Mouse (Mus musculus): Measurements from ENCODE around the gene Gm20458. TPM values are rescaled to one million over a fixed set of nuclear protein-coding genes. Genes with fewer than 3 reads are reported as not detected.

Gm20458 gene
- polyA plus RNA-seq, 1 experiment from 2014 or later, result 5.5 TPM

- Histone ChIP-seq H3K36me3 (no peaks in the 10 kb centered on the region), H3K4me2 (replicated peaks) (no peak overlapping the region), H3K27ac (no peak overlapping the region), H3K27me3 (peaks cover 10% of the 10 kb centered on the region; the same call in 1 of the 2 replicates), H3K9ac (no peak overlapping the region), H3K9me3 (no peaks in the 10 kb centered on the region), H3K4me3 (no peak overlapping the region), H3K4me1 (peaks cover 35% of the 10 kb centered on the region)
- WGBS, result 77% methylated on average over 3 of the region's 3 CpGs
- ATAC-seq (ENCODE audit: low FRiP score, low read depth), result no peak
These were observed 15.2 kb upstream of the Gm20458 start for GRCm38 (mm10) chr2:164445399-164446085.

GRCm38 (mm10) chr2:164446086-164446469 is 14.7 kb upstream of the Gm20458 start:
- H3K4me2 ChIP-seq (replicated peaks), result no peak overlapping the region
- H3K4me1 ChIP-seq, result peaks cover 29% of the 10 kb centered on the region
- peaks cover 9% of the 10 kb centered on the region; the same call in 1 of the 2 replicates for H3K27me3 ChIP-seq
- no peaks in the 10 kb centered on the region for H3K36me3 ChIP-seq
- H3K4me3 ChIP-seq, result no peak overlapping the region
- H3K9me3 ChIP-seq, result no peaks in the 10 kb centered on the region
- no peak overlapping the region for H3K9ac ChIP-seq
- no peak overlapping the region for H3K27ac ChIP-seq
- no peak for ATAC-seq (ENCODE audit: low FRiP score, low read depth)
- 76% methylated on average over 3 of the region's 3 CpGs for WGBS

- H3K4me3 ChIP-seq, result no peak overlapping the region
- no peak overlapping the region for H3K9ac ChIP-seq
- WGBS, result 74% methylated on average over 1 of the region's 1 CpGs
- no peak for ATAC-seq (ENCODE audit: low FRiP score, low read depth)
- peaks cover 33% of the 10 kb centered on the region for H3K4me1 ChIP-seq
- 0 out of 2 replicates have a peak, but pooled peaks cover 3% of the 10 kb centered on the region for H3K27me3 ChIP-seq
- H3K9me3 ChIP-seq, result no peaks in the 10 kb centered on the region
- H3K27ac ChIP-seq, result no peak overlapping the region
- H3K36me3 ChIP-seq, result no peaks in the 10 kb centered on the region
- H3K4me2 ChIP-seq (replicated peaks), result no peak overlapping the region
These were observed 12.6 kb upstream of the Gm20458 start for GRCm38 (mm10) chr2:164448140-164448539.

- H3K9me3 ChIP-seq, result no peaks in the 10 kb centered on the region
- ATAC-seq (ENCODE audit: low FRiP score, low read depth), result no peak
- H3K27me3 ChIP-seq, result 0 out of 2 replicates have a peak, but pooled peaks cover 3% of the 10 kb centered on the region
- H3K4me2 ChIP-seq (replicated peaks), result no peak overlapping the region
- no peak overlapping the region for H3K4me3 ChIP-seq
- WGBS, result 64% methylated on average over 5 of the region's 5 CpGs
- H3K27ac ChIP-seq, result no peak overlapping the region
- no peak overlapping the region for H3K9ac ChIP-seq
- H3K36me3 ChIP-seq, result no peaks in the 10 kb centered on the region
- peaks cover 26% of the 10 kb centered on the region for H3K4me1 ChIP-seq
These were observed 11.8 kb upstream of the Gm20458 start for GRCm38 (mm10) chr2:164448921-164449320.

- WGBS, result 84% methylated on average over 14 of the region's 14 CpGs
- no peak overlapping the region for H3K4me2 ChIP-seq (replicated peaks)
- no peak for ATAC-seq (ENCODE audit: low FRiP score, low read depth)
- H3K4me3 ChIP-seq, result no peak overlapping the region
- no peaks in the 10 kb centered on the region for H3K36me3 ChIP-seq
- H3K27ac ChIP-seq, result no peak overlapping the region
- no peaks in the 10 kb centered on the region for H3K9me3 ChIP-seq
- no peak overlapping the region for H3K9ac ChIP-seq
- H3K27me3 ChIP-seq, result 0 out of 2 replicates have a peak, but pooled peaks cover 3% of the 10 kb centered on the region
- H3K4me1 ChIP-seq, result peaks cover 26% of the 10 kb centered on the region
These were observed 11.3 kb upstream of the Gm20458 start for GRCm38 (mm10) chr2:164449341-164450042.

GRCm38 (mm10) chr2:164452000-164452676 is 8.6 kb upstream of the Gm20458 start:
- H3K4me2 ChIP-seq (replicated peaks), result peak overlapping the region; percentile 36
- ATAC-seq (ENCODE audit: low FRiP score, low read depth), result peak; percentile 75
- peak overlapping the region; percentile 44; the same call in 1 of the 2 replicates for H3K27ac ChIP-seq

GRCm38 (mm10) chr2:164453047-164453757 is 7.6 kb upstream of the Gm20458 start:
- peak overlapping the region; percentile 15; the same call in 1 of the 2 replicates for H3K27ac ChIP-seq
- H3K4me1 ChIP-seq, result peaks cover 40% of the 10 kb centered on the region
- H3K4me3 ChIP-seq, result no peak overlapping the region
- H3K27me3 ChIP-seq, result no peaks in the 10 kb centered on the region
- H3K36me3 ChIP-seq, result no peaks in the 10 kb centered on the region
- no peak overlapping the region for H3K4me2 ChIP-seq (replicated peaks)
- no peaks in the 10 kb centered on the region for H3K9me3 ChIP-seq
- no peak for ATAC-seq (ENCODE audit: low FRiP score, low read depth)
- WGBS, result 82% methylated on average over 14 of the region's 14 CpGs
- H3K9ac ChIP-seq, result no peak overlapping the region

More at GRCm38 (mm10) chr2:164452000-164452676, 8.6 kb upstream of the Gm20458 start:
- H3K4me3 ChIP-seq, result no peak overlapping the region
- no peaks in the 10 kb centered on the region for H3K9me3 ChIP-seq
- 11% methylated on average over 13 of the region's 13 CpGs for WGBS
- H3K9ac ChIP-seq, result no peak overlapping the region
- no peaks in the 10 kb centered on the region for H3K36me3 ChIP-seq
- H3K27me3 ChIP-seq, result no peaks in the 10 kb centered on the region
- H3K4me1 ChIP-seq, result peaks cover 40% of the 10 kb centered on the region

GRCm38 (mm10) chr2:164453887-164454500 is 6.8 kb upstream of the Gm20458 start:
- 69% methylated on average over 7 of the region's 7 CpGs for WGBS
- H3K9ac ChIP-seq, result no peak overlapping the region
- no peak overlapping the region for H3K27ac ChIP-seq
- no peak overlapping the region for H3K4me2 ChIP-seq (replicated peaks)
- H3K36me3 ChIP-seq, result no peaks in the 10 kb centered on the region
- no peak overlapping the region for H3K4me3 ChIP-seq
- no peaks in the 10 kb centered on the region for H3K9me3 ChIP-seq
- H3K4me1 ChIP-seq, result peaks cover 37% of the 10 kb centered on the region
- ATAC-seq (ENCODE audit: low FRiP score, low read depth), result no peak
- H3K27me3 ChIP-seq, result no peaks in the 10 kb centered on the region

GRCm38 (mm10) chr2:164454846-164455245 is 5.9 kb upstream of the Gm20458 start:
- H3K27ac ChIP-seq, result no peak overlapping the region
- H3K4me3 ChIP-seq, result no peak overlapping the region
- ATAC-seq (ENCODE audit: low FRiP score, low read depth), result no peak
- H3K36me3 ChIP-seq, result no peaks in the 10 kb centered on the region
- H3K9me3 ChIP-seq, result no peaks in the 10 kb centered on the region
- no peak overlapping the region for H3K9ac ChIP-seq
- no peak overlapping the region for H3K4me2 ChIP-seq (replicated peaks)
- H3K4me1 ChIP-seq, result peaks cover 32% of the 10 kb centered on the region
- WGBS, result 73% methylated on average over 10 of the region's 10 CpGs
- H3K27me3 ChIP-seq, result no peaks in the 10 kb centered on the region

- no peaks in the 10 kb centered on the region for H3K27me3 ChIP-seq
- H3K4me1 ChIP-seq, result peaks cover 32% of the 10 kb centered on the region
- H3K27ac ChIP-seq, result no peak overlapping the region
- no peak overlapping the region for H3K4me2 ChIP-seq (replicated peaks)
- H3K36me3 ChIP-seq, result no peaks in the 10 kb centered on the region
- no peak overlapping the region for H3K4me3 ChIP-seq
- H3K9ac ChIP-seq, result no peak overlapping the region
- no peaks in the 10 kb centered on the region for H3K9me3 ChIP-seq
- no peak for ATAC-seq (ENCODE audit: low FRiP score, low read depth)
- WGBS, result 69% methylated on average over 6 of the region's 6 CpGs
These were observed 5.2 kb upstream of the Gm20458 start for GRCm38 (mm10) chr2:164455421-164456190.

- Histone ChIP-seq H3K36me3 (no peaks in the 10 kb centered on the region), H3K27ac (no peak overlapping the region), H3K4me1 (peaks cover 32% of the 10 kb centered on the region), H3K4me3 (no peak overlapping the region), H3K27me3 (no peaks in the 10 kb centered on the region), H3K9ac (peak overlapping the region; percentile 55), H3K9me3 (no peaks in the 10 kb centered on the region), H3K4me2 (replicated peaks) (peak overlapping the region; percentile 47; the same call in 1 of the 2 replicates)
- ATAC-seq (ENCODE audit: low FRiP score, low read depth), result no peak
- 78% methylated on average over 1 of the region's 1 CpGs for WGBS
These were observed 4.4 kb upstream of the Gm20458 start for GRCm38 (mm10) chr2:164456413-164456812.

All from limb, embryonic 13.5 days (tissue).